Mouse (Mus musculus) stomach, postnatal 0 days (tissue): ENCODE measurements around the gene Pds5b.
"Not testable (repeated sequence)": the region's sequence is repeated elsewhere in the genome, so short reads cannot be mapped to it uniquely, and the experiment has no call there.

Experiments
- CTCF ChIP-seq: IDR thresholded peaks from 2 replicates; pipeline ENCODE4 v1.5.1; 2016; ENCODE audit warnings: antibody characterized with exemption, low read depth, mild to moderate bottlenecking, moderate library complexity
- EP300 ChIP-seq: optimal IDR thresholded peaks from 2 replicates; pipeline ENCODE3; 2016; ENCODE audit warnings: antibody characterized with exemption

GRCm38 (mm10) chr5:150682862-150683261, 9.3 kb downstream of the Pds5b start:
- not testable (repeated sequence) for TF ChIP-seq CTCF, EP300
